Mouse (Mus musculus) liver, postnatal 0 days (tissue): ENCODE results near the gene Aebp1.

ENCODE experiments used
- CTCF ChIP-seq: sonication (generic); IDR thresholded peaks from 2 replicates; pipeline ENCODE4 v1.5.1; 2016; ENCODE audit warnings: antibody characterized with exemption, low read depth
- EP300 ChIP-seq: IDR thresholded peaks from 2 replicates; pipeline ENCODE4 v1.6.1; 2016; ENCODE audit warnings: antibody characterized with exemption, low read depth, mild to moderate bottlenecking

DNA sequence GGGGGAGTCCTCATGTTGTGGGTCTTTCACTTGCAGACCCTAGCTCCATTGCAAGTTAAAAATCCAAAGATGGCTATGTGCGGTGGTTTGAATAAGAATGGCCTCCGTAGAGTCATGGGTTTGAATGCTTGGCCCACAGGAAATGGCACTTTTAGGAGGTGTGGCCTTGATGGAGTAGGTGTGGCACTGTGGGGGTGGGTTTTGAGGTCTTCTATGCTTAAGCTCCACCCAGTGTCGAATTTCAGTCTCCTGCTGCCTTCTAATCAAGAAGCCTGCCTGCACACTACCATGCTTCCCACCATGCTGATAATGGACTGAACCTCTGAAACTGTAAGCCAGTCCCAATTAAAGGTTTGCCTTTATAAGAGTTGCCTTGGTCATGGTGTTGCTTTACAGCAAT lies 18.6 kb upstream of the Aebp1 start:
- TF ChIP-seq CTCF: no peak
- no peak for TF ChIP-seq EP300
